Mouse (Mus musculus) liver, embryonic 14.5 days (tissue): ENCODE results near the gene Pcdh15.

Experiments
- CTCF ChIP-seq: IDR thresholded peaks from 2 replicates; pipeline ENCODE4 v1.5.1; 2016; ENCODE audit warnings: antibody characterized with exemption, low read depth, control low read depth
- EP300 ChIP-seq: IDR thresholded peaks from 2 replicates; pipeline ENCODE4 v1.6.1; 2016; ENCODE audit warnings: antibody characterized with exemption, low read depth

DNA sequence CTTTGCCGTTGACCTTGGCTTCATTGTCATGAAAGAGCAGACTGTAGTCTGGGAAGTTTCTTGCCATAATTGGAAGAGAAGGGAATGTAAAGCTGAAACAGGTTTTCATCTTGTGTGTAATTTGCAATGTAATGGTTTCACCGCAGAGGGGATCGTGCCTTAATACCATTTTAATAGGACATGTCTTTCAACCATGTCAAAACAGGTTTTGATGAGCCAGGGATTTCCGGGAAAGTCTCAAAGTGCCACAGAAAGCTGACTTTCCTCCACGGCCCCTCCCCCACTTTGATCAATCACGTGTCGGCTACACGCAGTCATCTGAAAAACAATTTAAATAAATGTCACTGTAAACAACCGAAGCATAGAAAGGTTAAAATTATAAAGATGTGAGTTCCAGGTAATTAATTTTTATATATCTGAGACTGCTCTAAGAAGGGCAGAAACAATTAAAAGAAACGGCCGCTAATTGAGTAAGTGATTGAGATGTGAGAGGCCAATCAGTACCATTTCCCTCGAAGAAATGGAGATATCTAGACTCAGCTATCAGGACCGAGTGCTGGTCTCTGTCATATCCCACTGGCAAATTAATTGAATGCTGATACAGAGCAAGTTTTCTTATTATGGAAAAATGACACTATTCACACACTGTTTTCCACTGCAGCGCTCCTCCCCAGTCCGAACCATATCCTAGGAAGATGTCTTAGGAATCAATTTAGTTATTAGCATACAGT, 1158.7 kb downstream of the Pcdh15 start:
- no peak for TF ChIP-seq CTCF
- TF ChIP-seq EP300, result no peak
